Mouse (Mus musculus) thymus, postnatal 0 days (tissue): ENCODE measurements around the gene Pou2f3. TPM values are rescaled to one million over a fixed set of nuclear protein-coding genes. Genes with fewer than 3 reads are reported as not detected.

Experiments used
- DNase-seq: peaks from one replicate; pipeline ENCODE4 v3.0.0-alpha.2; 2015; ENCODE audit warnings: low spot score
- polyA plus RNA-seq: library from polyadenylated mRNA; unstranded; fragments of >200 nt; fragmentation: Nextera tagmentation; extraction: Ambion mirVana; gene quantifications from 2 replicates; pipeline ENCODE4 v1.2.1, GENCODE M21; 2015

Gene Pou2f3
- 1.9 and 2.4 TPM in 2 replicates for polyA plus RNA-seq

DNA sequence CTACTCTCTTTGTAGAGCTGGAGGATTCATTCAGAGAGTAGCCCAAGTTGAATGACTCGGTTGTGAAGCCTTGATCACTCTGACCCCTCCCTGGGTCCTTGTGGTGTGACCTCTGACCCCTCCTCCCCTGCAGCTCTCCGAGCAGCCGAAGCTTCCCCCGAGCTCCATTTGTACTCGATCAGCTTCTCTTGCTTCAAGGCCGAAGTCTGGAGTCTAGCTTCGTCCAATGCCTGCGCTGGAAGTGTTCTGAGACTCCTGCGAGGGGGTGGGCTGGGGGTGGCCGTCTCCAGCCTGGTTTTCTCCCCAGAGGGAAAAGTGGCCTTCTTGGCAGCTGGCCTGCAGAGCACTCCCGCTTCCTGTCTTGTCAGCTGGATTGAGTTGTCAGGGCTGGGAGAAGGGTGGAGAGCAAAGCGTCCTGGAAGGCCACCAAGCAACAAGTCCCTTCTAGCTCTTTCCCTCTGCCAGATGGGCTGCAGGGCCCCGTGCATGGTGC lies at the start of gene Pou2f3:
Gene Pou2f3, minus strand, starts transcription at position 180 of the 493 bp plus-strand sequence.
- no peak for DNase-seq

DNA sequence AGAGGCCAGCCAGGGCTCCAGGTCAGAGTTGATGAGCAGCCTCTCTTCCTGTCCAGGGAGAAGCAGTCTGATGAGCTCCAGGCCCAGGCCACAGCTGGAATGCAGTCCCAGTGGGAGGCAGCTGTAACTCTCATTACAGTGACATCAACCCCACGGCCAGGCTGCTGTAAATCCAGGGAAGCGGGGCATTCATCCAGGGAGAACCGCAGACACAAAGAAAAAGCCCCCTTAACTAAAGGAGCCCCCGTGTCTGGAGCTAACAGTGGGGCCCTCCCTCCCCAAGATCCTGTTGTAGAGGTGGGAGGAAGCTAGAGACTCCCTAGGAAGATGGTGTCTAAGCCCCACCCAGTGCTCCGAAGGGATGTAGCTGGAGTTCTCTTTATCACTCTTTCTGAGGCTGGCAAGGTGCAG lies 43.1 kb upstream of the Pou2f3 start:
- no peak for DNase-seq

DNA sequence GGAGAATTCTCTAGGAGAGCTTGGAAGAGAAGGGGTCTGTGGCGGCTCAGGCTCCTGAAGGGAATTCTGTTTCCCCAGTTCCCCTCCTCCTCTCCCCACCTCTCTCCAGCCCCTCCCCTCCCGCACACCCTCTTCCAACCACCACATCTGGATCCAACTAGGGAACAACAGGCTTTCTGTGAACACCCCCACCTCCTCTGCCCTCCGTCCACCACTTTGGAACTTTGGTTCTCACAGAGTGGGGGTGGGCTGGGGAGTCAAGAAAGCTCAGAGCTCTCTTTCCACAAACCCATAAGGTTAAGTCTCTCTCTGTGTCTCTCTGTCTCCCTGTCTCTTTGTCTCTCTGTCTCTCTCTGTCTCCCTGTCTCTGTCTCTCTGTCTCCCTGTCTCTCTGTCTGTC lies 42.6 kb upstream of the Pou2f3 start:
- DNase-seq, result no peak

DNA sequence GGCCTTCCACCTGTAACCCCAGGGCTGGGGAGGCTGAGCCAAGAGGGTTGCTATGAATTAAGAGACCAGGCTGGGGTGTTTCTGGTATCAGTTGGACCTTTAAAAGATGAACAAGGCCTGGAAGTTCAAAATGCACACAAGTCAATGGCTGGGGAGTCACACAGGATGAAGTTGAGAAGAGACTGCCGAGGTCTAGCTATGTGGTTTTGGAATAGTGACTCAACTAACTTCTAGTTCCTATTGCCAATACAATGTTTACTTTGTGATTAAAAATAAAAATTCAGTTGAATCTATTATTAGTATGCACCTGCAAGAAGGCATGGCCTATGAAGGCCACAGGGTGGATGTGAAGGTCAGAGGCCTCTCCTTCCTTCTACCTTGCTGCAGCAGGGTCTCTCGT lies 41.6 kb upstream of the Pou2f3 start:
- no peak for DNase-seq

DNA sequence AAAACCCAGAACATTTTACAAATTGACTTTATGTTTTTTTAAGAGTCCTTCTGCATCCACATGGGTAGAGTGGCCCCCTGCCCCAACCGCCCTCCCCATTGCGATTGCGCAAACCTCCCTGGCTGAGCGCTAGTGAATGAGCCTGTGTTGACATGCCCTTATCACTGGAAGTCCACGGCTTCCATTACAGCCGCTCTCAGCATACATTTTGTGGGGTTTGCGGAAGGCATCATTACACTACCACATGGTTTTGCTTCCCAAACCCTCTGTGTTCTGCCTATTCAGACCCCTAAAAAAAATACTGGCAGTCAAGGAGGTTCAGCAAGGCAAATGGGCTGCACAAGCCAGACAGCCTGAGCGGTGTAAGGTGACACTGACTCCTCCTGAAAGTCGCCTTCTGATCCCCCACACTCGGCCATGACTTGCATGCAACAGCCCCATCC lies 36.6 kb upstream of the Pou2f3 start:
- no peak for DNase-seq

DNA sequence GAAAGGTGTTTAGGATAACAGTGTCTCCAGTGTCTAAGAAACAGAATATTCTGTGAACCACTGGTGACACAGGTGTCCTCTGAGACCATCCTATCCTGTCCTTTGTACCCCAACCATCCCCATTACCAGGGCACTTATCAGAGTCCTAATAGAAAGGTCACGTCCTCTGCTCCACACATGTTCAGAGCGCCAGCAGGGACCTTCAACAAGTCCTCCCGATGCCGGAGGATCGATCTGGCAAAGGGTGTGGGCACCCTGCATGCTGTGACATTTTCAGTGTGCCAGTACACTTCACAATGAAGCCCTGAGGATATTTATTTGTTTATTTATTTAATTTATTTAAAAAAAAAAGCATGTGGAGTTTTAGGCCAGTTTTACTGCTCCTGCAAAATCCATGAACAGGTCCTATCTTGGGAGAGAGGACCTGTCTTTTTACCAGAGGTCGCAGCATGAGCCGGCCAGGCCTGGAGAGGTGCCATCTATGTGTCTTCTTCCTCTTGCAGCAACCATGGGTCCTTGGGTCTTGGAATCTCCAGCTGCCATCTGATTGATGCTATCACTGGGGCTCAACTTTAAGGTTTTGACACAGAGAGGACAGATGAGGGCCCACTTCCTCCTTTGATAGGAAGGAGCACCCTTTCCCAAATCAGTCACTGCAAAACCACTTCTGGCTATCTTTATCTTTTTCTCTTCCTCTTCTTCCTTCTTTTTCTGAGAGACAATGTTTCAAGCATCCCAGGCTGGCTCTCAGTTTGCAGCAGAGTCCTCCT lies 35.8 kb upstream of the Pou2f3 start:
- no peak for DNase-seq

DNA sequence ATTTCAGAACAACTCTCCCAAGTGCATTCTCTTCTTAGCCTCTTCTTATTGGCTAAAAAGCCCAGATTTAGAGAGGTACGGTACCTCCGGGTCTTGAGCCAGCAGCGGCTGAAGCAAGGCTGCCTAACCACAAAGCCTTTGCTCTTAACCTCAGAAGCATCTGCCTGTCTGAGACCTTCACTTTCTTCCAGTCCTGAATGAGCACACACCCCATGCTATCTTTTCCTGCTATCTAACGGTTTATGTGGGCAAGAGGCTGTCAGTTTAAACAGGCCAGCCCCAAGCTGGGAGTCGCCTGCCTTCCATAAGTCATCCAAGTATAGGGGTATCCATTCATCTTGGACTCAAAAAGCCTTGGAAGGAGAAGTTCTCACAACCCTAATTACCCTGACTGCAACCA lies 32.3 kb upstream of the Pou2f3 start:
- DNase-seq, result peak; percentile 50

DNA sequence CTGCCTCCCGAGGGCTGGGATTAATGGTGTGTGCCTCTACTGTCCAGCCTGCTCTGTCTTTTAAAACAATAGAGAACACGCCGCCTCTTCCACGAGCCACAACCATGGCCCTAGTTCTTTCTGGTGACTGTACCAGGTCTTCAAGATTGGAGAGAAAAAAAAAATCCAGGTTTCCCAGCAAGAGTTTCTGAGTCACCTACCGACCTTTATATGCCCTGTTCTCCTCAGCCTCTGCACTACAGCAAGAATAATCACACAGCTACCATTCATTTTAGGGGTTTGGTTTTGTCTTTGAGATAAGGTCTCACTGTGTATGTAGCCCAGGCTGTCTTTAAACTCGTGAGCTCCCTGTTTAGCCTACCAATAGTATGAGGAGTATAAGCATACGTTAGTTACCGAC lies 31.8 kb upstream of the Pou2f3 start:
- DNase-seq, result no peak

DNA sequence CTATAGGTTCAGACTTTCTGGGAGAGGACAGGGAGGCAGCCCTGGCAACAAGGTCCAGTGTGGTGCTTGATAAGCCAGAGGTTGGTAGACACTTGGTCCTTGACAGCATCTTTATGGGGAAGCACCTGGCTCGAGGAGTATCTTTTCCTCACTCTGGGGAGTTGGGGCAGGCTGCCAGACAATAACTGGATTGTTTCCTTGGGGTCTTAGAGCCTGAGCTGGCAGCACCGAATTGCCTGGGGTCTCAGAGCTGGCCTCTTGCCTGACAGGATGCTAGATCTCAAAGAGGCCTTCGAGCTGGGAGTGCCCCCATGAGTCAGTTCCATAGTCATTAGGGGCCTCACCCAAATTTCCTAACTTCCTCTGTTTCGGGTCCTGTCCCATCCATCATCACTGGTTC lies 31.1 kb upstream of the Pou2f3 start:
- DNase-seq, result no peak

DNA sequence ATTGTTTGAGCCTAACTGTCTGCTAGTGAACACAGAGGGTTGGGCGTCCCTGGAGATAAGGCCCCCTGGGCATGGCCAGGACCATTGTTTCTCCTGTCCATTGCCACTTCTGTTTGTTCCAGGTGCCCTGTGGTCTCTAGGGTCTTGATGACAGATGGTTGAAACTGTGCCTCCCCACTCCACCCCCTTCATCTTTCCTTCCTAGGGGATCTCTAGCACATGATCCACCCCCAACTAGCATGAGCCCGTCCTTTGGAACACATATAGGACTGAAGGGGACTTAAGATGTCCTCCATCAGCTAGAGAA lies 30.4 kb upstream of the Pou2f3 start:
- DNase-seq, result no peak

DNA sequence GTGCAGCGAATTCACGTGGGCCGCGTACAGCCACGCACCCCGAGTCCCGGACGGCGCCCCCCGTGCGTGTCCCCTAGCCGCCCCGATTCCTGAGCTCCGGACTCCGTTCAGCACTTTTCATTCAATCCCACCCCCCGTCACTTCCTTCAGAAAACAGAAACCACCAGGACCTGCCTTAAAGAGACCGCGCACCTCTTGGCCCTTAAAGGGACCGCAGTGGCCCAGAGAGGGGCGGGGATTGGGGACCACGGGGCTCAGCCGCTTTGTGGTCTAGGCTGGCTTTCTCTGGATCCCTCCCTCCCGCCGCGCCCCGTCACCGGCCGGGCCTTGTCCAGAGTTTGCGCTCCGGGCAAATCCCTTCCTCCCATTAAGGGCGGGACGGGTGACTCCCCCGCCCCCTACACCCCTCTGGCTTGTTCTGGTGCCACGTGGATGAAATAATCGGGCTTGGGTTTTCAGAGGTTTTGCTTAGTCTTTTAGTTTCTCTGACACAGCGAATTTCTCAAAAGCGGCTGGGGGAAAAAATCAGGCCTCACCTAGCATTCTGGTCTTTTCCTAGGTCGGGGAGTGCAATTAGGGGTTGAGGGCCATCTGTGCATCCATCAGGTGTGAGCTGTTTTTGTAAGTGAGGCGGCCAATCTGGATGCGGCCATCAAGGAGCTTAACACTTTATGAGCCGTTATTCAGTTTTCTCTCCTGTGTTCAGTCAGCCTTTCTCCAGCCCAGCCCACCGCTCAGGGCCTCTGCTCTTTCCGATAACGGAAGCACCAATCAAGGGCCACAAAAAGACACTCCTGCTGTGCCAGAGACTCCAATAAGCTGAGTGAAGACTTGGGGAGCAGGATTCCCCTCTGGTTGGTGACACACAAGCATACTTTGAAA lies 29.8 kb upstream of the Pou2f3 start, which contains the start of gene Oaf:
Gene Oaf, minus strand, starts transcription at position 200 of the 882 bp plus-strand sequence.
- DNase-seq, result peak; percentile 44

DNA sequence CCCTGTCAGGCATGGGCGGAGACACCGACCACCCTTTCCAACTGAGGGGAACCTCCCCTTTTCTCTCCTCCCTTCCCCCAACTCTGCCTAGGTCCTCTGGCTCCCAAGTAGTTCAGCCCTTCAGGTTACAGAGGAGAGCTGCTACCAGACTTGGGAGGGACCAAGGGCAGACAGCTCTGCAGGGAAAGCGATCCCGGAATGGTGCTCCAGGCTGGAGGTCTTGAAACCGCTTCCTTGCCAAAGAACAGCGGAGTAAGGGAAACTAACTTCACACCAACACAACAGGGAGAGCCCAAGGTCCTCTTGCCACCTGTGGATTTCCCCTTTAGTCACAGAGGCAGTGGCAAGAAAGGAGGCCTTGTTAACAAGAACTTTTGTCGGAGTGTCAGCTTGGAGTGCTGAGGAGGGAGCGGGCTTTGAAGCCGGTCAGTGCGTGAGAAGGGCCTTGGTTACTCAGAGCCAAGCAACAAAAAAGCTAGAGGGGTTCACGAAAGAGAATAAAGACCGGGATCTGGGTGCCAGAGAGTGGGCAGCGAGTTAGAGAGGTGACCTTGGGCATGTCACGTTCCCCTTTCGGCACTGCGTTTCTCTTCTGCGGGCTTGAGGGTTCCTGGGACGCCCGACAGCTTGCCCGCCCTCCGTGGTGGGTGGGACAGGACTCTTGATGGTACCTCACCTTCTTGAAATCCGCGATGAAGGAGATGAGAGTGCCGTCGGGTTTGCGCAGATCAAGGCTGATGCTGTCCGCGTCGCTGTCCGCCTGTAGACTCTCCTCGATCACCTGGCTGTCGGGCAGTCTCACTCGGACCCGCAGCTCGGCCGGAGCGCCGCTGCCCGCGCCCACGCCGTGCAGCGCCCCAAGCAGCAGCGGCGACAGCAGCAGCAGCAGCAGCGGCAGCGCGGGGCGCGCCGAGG lies 28.7 kb upstream of the Pou2f3 start:
- peak; percentile 11 for DNase-seq

DNA sequence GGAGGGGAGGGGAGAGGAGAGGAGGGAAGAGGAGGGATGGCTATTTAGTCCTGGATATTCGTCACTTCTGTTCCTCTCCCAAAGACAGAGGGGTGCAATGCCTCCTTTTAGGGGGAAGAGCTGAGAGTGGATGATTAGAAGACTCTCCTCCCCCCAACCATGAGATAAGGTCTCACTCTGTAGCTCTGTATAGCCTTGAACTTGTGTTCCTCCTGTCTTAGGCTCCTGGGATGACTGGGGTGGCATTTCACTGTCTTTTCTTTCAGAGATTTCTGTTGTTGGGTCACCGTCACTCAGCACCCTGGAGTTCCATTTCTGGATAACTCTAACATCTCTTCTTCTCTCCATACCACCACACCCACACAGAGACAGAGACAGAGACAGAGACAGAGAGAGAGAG lies 28.0 kb upstream of the Pou2f3 start:
- DNase-seq, result no peak

DNA sequence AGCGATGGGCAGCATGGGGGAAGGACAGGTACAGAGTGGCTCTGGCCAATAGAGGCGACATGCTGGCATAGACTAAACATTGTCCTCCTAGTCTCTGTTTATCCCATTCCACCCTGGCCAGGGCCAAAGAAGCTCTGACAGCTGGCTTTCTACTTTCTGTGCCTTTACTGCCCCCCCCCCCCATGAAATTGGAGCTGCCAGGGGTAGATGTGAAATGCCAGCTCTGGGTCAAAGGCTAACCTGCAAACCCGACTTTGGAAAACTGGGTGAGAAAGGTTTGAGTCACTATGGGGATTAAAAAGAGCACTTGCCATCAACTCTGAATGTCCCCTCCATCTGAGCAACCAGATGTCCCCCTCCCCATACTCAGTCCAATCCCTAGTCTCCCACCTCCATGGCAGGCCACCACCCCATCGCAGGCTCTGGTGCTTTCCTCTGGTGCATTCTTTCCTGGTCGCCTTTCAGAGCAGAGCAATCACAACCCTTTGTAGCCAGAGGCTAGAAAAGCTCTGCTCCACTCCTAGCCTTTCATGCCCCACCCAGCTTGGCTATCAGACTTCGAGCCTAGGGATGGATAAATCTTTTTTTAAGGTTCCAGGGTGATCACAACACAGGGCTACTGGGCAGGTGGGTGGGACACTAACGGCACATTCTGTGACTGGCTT lies 27.1 kb upstream of the Pou2f3 start:
- DNase-seq, result no peak

DNA sequence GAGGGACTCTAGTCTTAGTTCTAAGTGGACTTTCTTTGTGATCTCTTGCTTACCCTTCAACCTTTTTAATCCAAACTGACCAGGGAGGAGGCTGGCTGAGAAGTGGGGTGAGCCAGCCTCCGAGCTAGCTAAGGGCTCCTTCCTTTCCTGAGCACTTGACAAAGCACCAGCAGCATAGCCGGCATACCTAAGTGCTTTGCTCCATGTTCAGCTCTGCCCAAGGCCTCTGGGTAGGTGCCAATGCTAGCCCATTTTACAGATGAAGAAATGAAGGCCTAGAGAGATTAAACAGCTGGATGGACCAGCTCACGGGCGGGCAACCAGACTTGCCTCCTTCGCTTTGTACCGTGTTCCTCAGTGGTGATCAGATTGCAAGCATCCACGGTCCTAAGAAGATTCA lies 26.4 kb upstream of the Pou2f3 start:
- no peak for DNase-seq

DNA sequence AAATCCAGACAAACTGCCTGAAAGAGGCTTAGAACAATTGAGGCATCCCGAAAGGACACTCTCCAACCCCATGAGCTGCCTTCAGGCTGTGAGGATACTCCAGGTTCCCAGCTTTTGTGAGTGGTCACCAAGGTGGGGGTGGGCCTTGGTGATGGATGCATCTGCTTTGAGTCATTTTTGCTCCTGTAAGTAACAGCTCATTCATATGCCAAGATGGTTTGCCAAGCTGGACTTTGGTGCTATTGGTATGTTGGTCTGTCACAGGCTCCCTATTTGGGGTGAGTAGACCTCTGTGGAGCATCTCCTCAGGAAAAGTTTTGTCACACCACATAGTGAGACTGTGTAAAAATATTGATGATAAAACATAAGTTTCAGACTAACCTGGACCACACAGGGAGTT lies 25.9 kb upstream of the Pou2f3 start:
- no peak for DNase-seq

DNA sequence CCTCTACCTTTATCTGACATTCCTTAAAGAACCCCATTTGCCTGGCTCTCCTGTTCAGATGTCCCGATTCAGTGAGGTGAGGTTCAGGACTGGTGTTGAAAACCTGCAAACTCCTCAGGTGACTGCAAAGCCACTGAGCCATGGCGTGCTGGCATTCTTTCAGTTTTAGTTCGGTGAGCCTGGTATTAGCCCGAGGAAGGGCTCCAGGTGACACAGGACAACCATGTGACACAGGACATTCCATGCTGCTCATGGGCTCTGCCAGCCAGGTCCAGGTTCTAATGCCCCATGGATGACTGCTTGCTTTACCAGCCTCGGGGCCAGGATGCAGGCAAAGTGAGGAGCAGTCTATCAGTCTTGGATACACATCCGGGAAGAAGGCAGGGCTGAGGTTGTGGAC lies 25.2 kb upstream of the Pou2f3 start:
- no peak for DNase-seq

DNA sequence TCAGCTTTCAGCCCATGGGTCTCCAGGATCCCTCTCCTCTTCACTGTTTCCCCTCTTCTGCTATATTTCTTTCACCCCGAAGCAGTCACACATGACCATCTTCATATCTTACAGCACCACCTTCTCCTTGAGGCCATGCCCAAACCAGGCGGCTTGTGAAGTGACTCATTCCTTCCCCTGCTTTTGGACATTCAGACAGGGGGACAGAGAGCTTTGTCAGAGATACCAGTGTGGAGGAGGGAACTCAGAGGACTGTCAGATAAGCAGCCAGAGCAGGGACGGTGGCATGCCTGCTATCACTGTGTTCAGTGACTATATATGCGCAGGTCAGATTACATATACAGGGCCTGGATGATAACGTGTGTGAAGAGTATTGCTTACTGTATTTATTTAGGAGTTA lies 24.3 kb upstream of the Pou2f3 start:
- DNase-seq, result no peak

DNA sequence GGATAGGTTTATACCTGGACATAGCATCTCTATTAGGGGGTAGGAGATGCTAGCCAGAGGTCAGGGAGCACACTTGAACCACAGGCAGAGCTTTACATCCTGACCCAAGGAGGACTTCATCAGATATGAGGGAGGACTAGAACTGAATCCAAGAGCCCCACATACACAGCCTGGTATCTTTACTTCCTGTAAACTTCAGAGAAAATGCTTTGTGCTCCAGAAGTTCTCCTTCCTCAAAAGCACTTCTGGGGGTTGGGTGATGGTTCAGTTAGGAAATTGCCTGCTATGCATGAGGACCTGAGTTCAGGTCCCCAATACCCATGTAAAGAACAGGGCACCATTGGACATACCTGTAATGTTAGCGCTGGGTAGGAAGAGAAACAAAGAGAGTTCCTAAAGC lies 23.3 kb upstream of the Pou2f3 start:
- DNase-seq, result no peak

DNA sequence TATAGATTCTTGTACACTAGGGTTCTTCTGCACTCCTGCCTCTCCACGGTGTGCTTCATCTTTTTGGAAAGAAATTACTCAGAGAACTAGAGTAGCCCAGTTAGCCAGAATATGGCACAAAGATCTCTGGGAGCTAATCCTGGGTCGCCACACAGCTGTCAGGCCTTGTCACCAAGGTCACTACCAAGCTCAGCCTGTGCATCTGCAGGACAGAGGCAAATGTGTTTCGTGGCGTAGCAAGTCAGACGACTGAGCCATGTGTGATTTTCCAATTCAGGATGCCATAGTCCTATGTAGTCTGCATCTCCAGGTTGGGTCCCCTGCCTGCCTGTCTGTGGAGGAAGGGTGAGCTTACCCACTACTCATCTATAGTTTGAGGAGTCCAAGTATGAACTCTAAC lies 22.9 kb upstream of the Pou2f3 start:
- DNase-seq, result no peak

DNA sequence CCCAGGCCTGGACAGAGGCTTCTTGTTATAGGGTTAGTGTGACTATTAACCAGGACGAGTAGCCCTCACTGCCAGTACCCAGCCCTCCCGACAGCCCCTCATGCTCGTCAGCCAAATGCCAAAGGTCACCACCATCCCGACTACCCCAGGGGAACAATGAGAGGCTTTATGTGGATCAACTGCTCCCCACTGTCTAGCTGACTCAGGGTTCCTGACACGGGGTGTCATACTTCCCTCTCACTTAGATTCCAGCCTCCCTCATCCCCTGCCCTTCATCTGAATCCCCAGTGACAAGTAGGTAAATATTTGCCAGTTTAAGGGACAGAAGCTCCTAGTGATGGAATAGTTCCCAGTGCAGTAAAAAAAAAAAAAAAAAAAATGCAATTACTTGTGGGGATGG lies 22.1 kb upstream of the Pou2f3 start:
- no peak for DNase-seq
